Mouse (Mus musculus): ENCODE data around the gene Aldh3a1.
A peak's percentile ranks its signal among the peaks of the same experiment; 100 is the strongest.

Aldh3a1 gene

GRCm38 (mm10) chr11:61196616-61197353, 10.6 kb upstream of the Aldh3a1 start:
- no peak for DNase-seq (ENCODE audit: low read depth, low spot score)

GRCm38 (mm10) chr11:61197935-61198334, 9.4 kb upstream of the Aldh3a1 start:
- no peak for DNase-seq (ENCODE audit: low read depth, low spot score)

- DNase-seq (ENCODE audit: low read depth, low spot score): no peak
Measured at GRCm38 (mm10) chr11:61199620-61200362, 7.5 kb upstream of the Aldh3a1 start.

DNA sequence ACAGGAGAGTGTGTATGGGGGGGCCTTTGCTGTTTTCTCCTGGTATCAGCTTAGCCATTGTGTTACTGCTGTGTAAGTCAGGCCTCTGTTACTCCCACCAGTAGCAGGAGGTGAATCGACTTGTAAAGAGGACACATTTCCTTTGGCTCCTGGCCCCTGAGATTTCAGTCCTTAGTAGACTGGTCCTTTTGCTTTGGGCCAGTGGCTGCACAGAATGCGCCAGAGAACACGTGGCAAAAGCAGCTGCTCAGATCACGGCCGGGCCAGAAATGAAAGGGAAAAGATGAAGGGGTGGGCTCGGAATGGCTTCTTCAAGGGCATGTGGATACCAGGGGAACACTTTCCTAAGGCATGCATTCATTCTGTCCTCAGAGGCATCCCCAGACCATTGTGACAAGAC, 5.2 kb upstream of the Aldh3a1 start:
- no peak for DNase-seq (ENCODE audit: low read depth, low spot score)

DNA sequence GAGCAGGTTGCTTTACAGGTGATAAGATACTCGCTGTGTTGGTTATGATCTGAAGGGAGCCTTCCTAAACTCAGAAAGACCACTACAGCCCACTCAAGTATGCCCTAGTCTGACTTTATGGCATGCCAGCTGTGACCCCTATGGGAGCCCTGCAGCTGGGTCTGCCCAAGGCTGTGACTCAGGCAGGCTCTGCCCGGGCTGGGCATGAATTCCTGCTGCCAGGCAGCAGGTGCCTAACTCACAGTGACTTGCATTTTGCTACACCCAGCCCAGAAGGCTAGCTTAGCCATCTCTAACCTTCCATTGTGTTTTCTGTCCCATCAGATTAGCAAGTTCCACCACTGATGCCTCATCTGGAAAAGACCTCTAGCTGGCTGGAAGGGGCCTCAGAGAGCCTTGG, 4.5 kb upstream of the Aldh3a1 start:
- DNase-seq (ENCODE audit: low read depth, low spot score): no peak

DNA sequence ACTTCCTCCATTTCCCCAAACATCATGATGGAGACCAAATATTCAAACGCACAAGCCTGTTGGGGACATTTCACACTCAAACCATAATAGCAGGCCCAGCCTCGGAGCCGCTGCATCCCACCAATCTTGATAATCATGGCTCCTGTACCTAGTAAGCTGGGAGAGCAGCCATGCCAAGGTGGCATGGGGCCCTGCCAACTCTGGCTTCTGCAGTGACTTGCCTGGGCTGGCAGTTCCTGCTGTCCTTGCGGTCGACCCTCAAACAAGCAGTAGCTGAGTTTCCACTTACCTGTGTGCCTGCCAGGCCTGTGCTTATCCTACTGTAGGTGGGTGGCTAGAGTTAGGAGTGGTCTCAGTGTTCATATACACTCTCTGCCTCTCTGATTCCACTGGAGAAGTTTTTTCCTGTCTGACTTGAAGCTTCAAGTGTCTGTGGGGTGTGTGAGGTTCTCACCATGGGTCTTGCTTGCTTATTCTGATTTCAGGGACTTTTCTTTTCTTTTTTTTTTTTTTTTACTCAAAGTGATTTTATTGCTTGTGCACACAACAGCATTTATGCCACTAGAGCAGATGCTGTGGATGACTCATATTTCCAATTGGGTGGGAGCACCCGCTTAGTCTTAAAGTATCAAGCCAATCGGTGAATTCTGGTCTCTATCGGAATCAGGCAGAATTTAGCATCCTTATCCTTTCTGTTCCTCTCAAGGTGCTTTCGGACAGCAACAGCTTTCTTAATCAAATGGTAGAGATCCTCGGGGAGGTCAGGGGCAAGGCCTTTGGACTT, 2.0 kb upstream of the Aldh3a1 start:
- DNase-seq (ENCODE audit: low read depth, low spot score): no peak

DNA sequence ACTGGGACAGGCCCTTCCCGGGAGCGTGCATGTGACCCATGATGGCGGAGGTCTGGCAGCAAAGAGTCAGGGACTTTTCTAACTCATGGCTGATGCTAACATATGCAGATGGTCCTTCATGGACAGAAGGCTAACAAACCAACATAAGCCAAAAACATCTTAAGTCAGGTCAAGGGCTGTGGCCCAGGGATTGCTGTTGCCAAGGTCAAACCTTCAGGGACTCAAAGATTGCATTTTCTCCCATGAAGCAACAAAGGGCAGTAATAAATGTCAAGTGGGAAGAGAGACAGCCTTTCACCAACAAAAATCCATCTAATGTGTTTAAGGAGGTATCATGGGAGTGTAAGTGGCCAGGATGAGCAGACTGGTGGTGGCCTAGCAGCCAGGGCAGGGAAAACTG, 1.2 kb upstream of the Aldh3a1 start:
- no peak for DNase-seq (ENCODE audit: low read depth, low spot score)

DNA sequence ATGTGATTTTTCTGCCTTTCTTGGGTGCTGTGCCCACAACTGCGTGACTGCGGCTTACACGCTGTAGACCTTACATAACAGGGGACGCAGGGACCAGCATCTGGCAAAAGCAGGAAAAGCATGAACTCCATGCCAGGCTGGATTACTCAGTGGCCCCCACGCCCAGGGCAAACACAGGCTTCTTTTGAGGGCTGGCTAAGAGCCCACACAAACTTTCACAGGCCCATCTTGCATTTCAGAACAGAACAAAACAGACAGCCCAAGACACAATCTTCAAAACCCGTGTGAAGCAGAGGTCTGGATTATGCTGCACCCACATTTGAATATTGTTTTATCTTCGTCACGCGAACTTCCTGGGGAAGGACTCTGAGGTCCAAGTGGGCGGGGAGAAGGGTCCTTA, 979 bp downstream of the Aldh3a1 start:
- no peak for DNase-seq (ENCODE audit: low read depth, low spot score)

DNA sequence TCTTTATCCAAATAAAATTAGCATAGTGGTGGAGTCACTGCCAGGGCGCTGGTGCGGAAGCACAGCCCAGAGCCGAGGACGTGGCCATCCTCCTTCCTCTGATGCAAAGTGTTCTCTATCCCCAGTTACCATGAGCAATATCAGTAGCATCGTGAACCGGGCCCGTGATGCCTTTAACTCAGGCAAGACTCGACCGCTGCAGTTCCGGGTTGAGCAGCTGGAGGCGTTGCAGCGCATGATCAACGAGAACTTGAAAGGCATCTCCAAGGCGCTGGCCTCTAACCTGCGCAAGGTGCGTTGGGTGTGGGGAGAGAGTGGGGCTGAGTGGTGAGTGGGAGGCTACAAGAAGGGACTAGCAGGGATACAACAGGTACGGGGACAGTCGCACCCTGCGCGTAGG, 4.8 kb downstream of the Aldh3a1 start:
- DNase-seq (ENCODE audit: low read depth, low spot score): no peak

DNA sequence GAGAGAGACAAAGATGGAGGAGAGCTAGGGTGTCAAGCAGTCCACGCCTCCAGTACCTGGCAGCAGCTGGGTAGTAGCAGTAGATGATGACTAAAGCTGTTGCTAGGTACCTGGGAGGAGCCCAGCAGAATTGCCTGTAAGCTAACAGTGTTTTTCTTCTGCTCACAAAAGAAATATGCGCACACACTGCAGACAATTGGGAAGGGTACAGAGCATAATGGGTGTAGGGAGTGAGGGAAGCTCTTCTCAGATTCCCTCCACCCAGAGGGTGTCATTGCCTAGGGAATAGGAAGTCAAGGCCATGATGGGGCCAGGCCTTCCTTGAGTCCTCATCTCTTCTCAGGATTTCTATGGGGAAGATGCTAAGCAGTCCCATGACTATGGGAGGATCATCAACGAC, 8.6 kb downstream of the Aldh3a1 start:
- DNase-seq (ENCODE audit: low read depth, low spot score): no peak

DNA sequence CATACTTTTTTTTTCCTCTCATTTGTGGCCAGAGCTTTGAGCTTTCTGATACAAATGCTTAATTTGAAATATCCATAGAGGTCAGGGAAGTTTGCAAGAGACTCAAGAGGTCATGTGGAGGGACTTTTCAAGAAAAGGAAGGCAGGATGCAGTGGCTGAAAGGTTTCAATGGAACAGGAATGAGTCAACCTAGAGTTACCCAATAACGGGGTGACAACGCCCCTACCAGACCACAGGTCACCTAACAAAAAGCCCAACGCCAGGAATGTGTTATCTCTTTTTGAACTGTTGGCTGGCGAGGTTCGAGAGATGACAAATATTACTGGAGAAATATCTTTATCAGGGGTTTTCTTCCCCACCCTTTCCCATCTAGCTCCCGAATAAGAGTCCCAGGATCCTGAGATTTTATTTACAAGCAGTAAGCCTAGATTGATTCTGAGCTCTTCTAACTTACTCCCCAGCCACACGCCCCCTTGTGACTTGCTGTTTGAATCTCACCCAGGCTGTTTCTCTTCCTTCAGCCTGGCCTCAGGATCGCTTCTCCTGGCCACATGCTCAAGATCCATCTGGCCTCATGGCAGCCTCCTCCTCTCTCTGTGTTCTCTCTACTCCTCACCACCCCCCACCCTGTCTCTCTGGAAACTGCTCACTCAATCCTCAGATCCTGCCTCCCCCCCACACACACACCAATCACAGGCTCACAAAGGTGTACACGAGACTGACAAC, 13.0 kb downstream of the Aldh3a1 start:
- no peak for DNase-seq (ENCODE audit: low read depth, low spot score)

DNA sequence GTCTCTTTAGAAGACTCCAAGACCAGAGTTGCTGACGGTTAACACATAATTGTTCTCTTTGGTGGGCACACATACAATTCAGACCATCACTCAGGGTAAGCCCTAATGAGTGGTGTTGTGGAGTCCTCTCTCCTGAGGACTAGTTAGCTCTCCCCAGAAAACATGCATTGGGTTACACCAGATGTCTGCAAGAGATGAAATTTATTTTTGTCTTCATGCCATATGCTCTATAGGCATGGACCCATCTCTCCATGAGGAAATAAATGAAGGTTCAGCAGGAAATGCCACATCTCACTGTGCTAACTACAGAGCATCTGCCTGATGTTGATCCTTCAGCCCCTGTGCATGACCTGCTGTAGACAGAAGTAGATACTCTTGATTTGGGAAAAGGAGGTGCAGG, 14.7 kb downstream of the Aldh3a1 start:
- DNase-seq (ENCODE audit: low read depth, low spot score): no peak

DNA sequence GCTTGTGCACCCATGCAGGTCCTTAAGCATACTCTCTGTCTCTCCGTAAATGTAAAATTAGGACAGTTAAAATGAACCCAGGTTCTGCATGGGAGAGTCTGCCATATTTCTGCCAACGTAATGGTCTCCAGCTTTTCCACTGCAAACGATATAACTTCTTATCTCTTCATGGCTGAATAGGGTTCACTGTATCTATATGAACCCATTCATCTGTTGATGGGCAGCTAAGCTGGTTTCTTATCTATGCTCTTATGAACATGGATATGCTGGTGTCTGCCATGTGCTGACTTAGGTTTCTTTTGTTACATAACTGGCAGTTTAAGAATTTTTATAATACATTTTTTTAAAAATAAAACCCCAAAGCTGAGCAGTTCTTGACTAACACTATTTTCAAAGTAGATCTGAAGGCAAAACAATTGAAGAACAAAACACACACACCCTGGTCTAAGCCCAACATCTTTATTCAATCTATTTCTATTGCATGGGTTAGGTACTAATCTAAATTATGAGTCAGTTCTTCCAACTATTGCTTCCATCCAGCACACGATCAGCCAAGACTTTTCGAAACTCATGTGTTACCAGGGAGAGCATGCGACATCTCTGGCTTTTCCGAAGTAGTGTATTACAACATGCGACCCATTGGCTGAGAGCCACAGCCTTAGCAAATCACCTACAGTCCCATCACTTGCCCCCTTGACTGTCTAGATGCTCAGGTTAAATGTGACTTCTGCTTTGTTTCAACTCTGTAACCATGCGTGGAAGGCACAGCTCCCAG, 15.8 kb downstream of the Aldh3a1 start:
- peak; percentile 60 for DNase-seq (ENCODE audit: low read depth, low spot score)

GRCm38 (mm10) chr11:61224234-61224744, 17.0 kb downstream of the Aldh3a1 start:
- no peak for DNase-seq (ENCODE audit: low read depth, low spot score)

DNA sequence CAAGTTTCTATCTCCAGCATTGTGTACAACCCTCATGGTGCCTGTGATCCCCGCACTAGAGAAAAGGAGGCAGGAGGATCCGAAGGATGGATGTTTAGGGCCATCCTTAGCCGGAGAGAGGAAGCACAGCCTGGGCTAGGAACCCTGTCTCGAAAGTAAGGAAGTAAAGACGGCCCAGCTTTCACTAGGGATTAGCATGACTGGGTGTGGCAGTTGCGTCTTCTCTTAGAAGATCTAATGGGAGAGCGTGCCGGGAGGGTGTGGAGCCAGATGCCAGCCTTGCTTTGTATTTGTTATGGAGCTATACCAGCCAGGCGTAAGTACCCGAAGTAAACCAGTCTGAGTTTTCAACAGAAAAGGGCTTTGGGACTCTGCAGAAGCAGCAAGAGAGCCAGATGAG, 17.6 kb downstream of the Aldh3a1 start:
- DNase-seq (ENCODE audit: low read depth, low spot score): no peak

DNA sequence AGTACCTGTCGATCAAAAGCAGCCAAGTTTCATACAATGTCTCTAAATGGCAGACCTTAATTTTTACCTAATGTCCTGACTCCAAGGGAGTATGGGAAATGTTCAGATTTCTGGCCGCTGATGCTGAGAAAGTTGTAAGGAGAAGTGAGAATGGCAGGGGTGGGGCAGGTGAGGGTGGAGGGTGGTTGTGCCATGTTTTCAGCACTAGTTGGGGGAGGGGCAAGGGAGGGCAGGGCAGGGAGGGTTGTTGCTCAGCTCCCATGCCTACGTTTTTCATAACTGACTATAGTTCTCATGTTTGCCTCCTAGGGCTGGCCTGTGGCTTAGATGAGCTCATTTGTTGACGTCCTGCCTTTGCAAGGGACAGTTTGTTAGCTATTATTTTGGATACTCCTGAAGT, 18.2 kb downstream of the Aldh3a1 start:
- DNase-seq (ENCODE audit: low read depth, low spot score): peak; percentile 27

DNA sequence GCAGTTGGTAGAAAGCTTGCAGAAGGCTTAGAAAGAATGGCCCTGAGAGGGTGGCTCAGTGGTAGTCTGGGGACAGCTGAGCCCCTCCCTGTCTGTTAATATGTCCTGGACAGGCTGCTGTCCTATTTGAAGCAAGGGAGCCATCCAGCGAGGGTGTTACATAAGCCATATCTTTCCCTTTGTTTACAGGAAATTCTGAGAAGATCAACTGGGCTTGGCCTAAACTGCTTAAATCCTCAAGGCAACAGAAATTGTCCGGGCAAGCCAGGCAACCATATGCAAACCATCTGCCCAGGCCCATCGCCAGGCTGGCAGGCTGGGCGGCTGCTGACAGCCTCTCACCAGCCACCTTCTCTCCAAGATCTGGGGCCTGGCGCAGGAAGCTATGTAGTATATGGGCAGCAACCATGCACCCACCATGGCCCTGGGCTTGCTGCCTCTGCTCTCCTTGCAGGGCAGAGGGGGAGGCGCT, 18.6 kb downstream of the Aldh3a1 start:
- DNase-seq (ENCODE audit: low read depth, low spot score): peak; percentile 34

- DNase-seq (ENCODE audit: low read depth, low spot score): no peak
Measured at GRCm38 (mm10) chr11:61227816-61228215, 20.5 kb downstream of the Aldh3a1 start.

DNA sequence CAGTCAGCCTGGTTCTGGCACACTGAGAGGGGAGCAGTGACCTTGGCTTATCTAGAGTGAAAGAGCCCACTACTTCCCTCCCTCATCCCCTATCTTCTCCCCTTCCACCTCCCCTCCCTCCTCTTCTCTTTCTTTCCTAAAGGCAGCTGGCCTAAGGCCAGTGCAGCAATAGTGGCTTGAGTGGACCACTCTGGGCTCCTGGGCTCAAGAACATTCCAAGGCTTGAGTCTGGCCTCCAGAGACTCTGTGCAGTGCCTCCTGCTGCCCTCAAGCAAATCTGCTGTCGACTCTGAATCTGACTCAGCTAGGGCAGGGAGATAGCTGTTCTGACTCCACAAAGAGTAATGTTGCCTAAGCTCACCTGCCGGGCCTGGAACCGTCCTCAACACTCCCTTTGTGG, 21.1 kb downstream of the Aldh3a1 start:
- DNase-seq (ENCODE audit: low read depth, low spot score): no peak

DNA sequence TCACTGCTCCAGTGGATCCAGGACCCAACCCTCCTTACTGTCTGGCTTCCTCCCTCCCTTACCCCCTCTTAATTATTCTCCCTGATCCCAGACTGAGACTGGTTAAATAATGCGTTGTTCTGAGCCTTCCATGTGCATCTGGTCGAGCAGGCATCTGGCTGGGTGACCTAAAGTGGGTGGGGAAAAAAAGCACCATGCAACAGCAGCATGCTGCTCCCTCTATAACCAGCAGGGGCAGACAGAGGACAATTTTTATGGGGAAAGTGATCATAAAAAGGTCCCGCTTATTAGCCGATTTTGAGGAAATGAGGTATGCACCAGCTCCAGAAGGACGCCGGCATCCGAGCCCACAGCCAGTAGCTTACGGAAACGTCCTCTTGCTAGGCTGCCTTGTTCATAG, 24.0 kb downstream of the Aldh3a1 start:
- DNase-seq (ENCODE audit: low read depth, low spot score): peak; percentile 48

- DNase-seq (ENCODE audit: low read depth, low spot score): no peak
Measured at GRCm38 (mm10) chr11:61234174-61234573, 26.8 kb downstream of the Aldh3a1 start.
